Mouse (Mus musculus) heart, embryonic 11.5 days (tissue): ENCODE measurements at regions not wholly inside any gene's neighbourhood (a gene's known extent, or its start where the extent isn't known, plus 50 kb on each side); places are given as distances from the start of the nearest gene placed in this dataset.

Source experiments
- ATAC-seq: fragments of 200-750 bp; cut with Nextera tagmentation; replicated peaks from 2 replicates; pipeline ENCODE4 v1.8.0; 2017; ENCODE audit warnings: moderate library complexity; ENCODE audit not compliant: insufficient number of reproducible peaks, low FRiP score, low TSS enrichment
- H3K27ac ChIP-seq: fragments of 300-500 bp; sonication (generic); 2 replicates; pipeline ENCODE4 v1.5.1; 2014; ENCODE audit warnings: mild to moderate bottlenecking, low read depth, low read length
- H3K27me3 ChIP-seq: fragments of 300-500 bp; sonication (generic); 2 replicates; pipeline ENCODE4 v1.6.1; 2014; ENCODE audit warnings: mild to moderate bottlenecking, low read length, mixed read lengths; ENCODE audit not compliant: control insufficient read depth, insufficient read depth
- H3K36me3 ChIP-seq: fragments of 300-500 bp; sonication (generic); 2 replicates; pipeline ENCODE4 v1.6.1; 2014; ENCODE audit warnings: mild to moderate bottlenecking, low read length, moderate library complexity, mixed read lengths; ENCODE audit not compliant: control insufficient read depth, insufficient read depth
- H3K4me1 ChIP-seq: fragments of 300-500 bp; sonication (generic); 2 replicates; pipeline ENCODE4 v1.6.1; 2014; ENCODE audit warnings: low read length; ENCODE audit not compliant: control insufficient read depth, insufficient read depth
- H3K4me2 ChIP-seq: fragments of 300-500 bp; sonication (generic); 2 replicates; pipeline ENCODE4 v1.6.1; 2014; ENCODE audit warnings: mild to moderate bottlenecking, moderate library complexity
- H3K4me3 ChIP-seq: fragments of 300-500 bp; sonication (generic); 2 replicates; pipeline ENCODE4 v1.5.1; 2014; ENCODE audit warnings: low read depth, low read length
- H3K9ac ChIP-seq: fragments of 300-500 bp; sonication (generic); 2 replicates; pipeline ENCODE4 v1.6.1; 2014; ENCODE audit warnings: mild to moderate bottlenecking, low read depth, low read length, moderate library complexity
- H3K9me3 ChIP-seq: fragments of 300-500 bp; sonication (generic); replicated peaks from 2 replicates; pipeline ENCODE4 v1.6.1; 2016; ENCODE audit warnings: low read length; ENCODE audit not compliant: control insufficient read depth
- WGBS: fragments of 180-500 bp; shearing (Covaris S2); extraction: QIAGEN DNeasy Blood & Tissue Kit; methylation state at CpG from one replicate; pipeline ENCODE4 v1.1.7; 2014; ENCODE audit not compliant: insufficient replicate concordance; 5-methylcytosine and 5-hydroxymethylcytosine counted together

DNA sequence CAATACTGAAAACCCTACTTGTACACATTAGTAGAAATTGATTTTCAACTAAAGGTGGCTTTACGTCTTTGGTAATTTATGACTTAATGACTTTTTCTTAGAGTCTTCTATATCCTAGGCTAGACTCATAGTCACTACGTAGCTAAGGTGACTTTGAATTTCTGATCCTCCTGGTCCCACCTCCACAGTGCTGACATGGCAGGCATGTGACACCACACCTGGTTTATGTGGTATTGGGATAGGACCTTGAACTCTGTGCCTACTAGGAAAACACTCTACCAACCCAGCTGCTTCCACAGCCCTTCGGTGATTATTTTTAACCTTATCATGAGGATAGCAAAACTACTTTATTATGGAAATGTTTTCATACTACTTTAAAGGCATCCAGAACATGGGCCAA is 51.5 kb upstream of the D7Ertd443e start:
- ATAC-seq: no peak
- 87% methylated on average over 3 of the region's 3 CpGs for WGBS
- Histone ChIP-seq H3K9ac (no peak overlapping the region), H3K4me1 (no peaks in the 10 kb centered on the region), H3K36me3 (no peaks in the 10 kb centered on the region), H3K9me3 (no peaks in the 10 kb centered on the region), H3K4me3 (no peak overlapping the region), H3K4me2 (no peak overlapping the region), H3K27ac (no peak overlapping the region), H3K27me3 (no peaks in the 10 kb centered on the region)

DNA sequence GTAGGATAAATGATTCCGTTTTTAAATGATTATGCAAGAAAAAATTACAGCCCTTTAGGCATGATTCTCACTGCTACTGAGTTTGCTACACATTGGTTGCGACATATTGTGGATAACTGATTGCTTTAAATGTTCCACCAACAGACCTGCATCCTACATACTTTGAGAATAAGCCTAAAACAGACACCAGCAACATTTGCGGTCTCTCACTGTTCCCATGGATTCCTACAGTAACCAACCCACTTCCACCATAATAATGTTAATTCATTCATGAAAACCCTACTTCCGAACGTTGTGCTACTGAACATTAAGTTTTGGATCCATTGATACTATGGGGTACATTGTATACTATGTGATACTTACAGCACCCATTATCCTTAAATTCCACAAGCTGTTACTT is 53.8 kb upstream of the D7Ertd443e start:
- Histone ChIP-seq H3K4me3 (no peak overlapping the region), H3K4me2 (no peak overlapping the region), H3K27ac (no peak overlapping the region), H3K9me3 (no peaks in the 10 kb centered on the region), H3K27me3 (no peaks in the 10 kb centered on the region), H3K36me3 (no peaks in the 10 kb centered on the region), H3K4me1 (no peaks in the 10 kb centered on the region), H3K9ac (no peak overlapping the region)
- WGBS: 84% methylated on average over 5 of the region's 5 CpGs
- ATAC-seq: no peak

DNA sequence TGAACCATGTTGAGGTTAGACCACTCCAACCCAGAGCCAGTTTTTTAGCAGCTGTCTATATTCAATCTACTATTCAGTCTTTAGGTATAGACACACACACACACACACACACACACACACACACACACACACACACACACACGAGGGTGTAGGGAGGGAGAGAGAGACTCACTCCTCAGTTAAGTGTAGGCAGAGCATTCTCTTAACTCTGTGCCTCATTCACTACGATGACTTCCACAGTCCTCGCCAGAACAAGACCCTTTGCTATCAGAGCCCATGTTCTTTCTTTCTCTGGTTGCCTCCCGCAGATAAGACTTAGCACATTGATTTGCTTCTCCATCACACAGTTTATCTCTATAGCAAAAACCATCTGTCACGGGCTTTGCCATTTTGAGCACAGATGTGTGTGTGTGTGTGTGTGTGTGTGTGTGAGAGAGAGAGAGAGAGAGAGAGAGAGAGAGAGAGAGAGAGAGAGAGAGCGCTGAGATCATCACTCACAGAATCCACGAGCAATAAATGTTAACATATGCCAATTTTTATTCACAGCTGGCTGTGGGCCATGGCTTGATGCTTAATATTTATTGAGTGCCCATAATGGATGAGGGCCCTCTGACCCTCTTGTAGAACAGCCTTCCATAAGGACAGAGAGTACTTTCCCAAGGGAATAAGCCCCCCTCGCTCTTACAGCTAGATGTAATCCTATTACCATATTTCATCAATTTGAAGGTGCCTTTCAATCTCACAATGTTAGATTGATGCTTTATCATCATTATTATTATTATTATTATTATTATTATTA is 59.7 kb upstream of the D7Ertd443e start:
- Histone ChIP-seq H3K36me3 (no peaks in the 10 kb centered on the region), H3K27ac (no peak overlapping the region), H3K4me3 (no peak overlapping the region), H3K4me2 (no peak overlapping the region), H3K9ac (no peak overlapping the region), H3K9me3 (no peaks in the 10 kb centered on the region), H3K27me3 (no peaks in the 10 kb centered on the region), H3K4me1 (no peaks in the 10 kb centered on the region)
- 62% methylated on average over 7 of the region's 8 CpGs for WGBS
- ATAC-seq: no peak

DNA sequence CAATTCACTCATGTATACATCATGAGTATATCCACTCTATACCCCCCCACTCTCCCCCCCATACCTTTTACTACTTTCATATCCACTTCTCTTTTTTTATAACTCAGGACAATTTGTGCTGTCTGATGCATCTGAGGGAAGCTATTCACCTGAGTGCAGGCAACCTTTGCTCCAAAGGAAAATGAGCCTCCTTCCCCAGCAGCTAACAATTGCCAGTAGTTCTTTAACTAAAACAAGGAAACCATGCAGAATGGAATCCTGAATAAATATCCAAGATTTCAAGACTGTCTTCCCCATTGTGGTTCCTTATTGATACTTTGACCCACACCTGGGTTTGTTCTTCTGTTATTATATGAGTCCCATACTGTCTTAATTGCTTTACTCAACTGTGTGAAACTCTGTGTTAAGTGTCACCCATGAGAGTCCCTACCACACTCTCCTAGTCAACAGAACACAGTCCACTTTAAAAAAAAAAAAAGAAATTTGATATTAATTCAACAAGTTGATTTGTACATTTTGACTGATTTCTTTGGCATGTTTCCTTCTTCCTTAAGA is 62.3 kb upstream of the D7Ertd443e start:
- Histone ChIP-seq H3K4me3 (no peak overlapping the region), H3K9me3 (no peaks in the 10 kb centered on the region), H3K4me1 (no peaks in the 10 kb centered on the region), H3K27ac (no peak overlapping the region), H3K9ac (no peak overlapping the region), H3K4me2 (no peak overlapping the region), H3K36me3 (no peaks in the 10 kb centered on the region), H3K27me3 (no peaks in the 10 kb centered on the region)
- ATAC-seq: no peak

DNA sequence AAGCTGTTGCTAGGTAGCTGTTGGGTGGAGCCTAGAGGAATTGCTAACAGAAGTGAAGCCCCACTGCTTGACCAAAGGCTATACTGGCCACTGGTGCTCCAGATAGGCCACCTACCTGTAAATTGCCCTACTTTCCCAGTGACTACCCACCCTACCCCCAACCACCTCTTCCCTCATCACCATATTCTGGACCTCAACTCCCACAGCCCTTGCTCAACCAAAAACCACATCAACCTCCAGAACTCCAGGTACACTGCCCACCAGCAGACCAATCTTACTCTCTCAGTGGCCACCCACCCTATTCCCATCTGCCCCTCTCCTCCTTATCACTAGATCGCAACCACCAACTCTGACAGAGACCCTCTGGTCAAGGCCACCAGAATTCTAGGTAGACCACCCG is 63.4 kb upstream of the D7Ertd443e start:
- H3K9me3 ChIP-seq: 0 out of 2 replicates have a peak, but pooled peaks cover 3% of the 10 kb centered on the region
- no peak overlapping the region for H3K4me3 ChIP-seq
- H3K4me1 ChIP-seq: no peaks in the 10 kb centered on the region
- H3K9ac ChIP-seq: no peak overlapping the region
- H3K27me3 ChIP-seq: no peaks in the 10 kb centered on the region
- no peak overlapping the region for H3K27ac ChIP-seq
- H3K36me3 ChIP-seq: no peaks in the 10 kb centered on the region
- H3K4me2 ChIP-seq: no peak overlapping the region
- no peak for ATAC-seq
- 78% methylated on average over 2 of the region's 2 CpGs for WGBS

DNA sequence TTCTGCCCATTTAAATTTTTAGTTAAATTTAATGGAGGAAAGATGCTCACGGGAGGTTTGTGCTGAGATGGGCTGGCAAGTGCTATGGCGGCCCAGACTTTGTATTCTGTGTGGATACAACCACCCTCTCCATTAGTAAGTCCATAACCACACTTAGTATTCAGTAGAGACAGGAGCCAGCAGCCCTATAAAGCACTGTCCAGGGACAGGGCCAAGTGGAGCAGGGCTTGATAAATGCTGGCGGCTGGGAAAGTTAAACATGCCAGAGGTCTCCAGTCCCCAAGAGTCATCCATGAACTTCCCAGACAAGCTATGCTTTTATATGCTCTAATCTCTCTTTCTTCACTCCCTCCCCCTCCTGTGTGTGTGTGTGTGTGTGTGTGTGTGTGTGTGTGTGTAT is 77.2 kb upstream of the D7Ertd443e start:
- 68% methylated on average over 3 of the region's 3 CpGs for WGBS
- ATAC-seq: no peak
- H3K4me3 ChIP-seq: no peak overlapping the region

DNA sequence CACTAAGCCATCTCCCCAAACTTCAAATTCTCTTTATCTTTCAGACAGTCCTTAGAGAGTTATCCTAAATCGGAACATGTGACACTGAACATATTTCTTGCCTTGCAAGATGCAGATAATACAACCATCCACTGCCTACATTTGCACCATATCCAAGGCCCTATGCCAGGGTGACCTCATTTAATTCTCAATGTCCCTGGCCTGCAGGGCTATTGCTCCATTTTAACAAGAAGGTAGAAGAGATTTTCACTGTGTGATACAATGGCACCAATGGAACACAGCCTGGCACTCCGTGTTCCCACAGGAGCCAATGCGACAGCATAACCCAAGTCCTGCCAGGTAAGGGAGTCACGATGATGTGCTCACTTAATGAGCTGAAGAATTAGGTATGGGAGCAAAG is 77.9 kb upstream of the D7Ertd443e start:
- WGBS: 82% methylated on average over 4 of the region's 4 CpGs
- no peak overlapping the region for H3K9ac ChIP-seq
- H3K36me3 ChIP-seq: no peaks in the 10 kb centered on the region
- ATAC-seq: no peak
- H3K27ac ChIP-seq: no peak overlapping the region
- H3K4me2 ChIP-seq: no peak overlapping the region
- H3K27me3 ChIP-seq: no peaks in the 10 kb centered on the region
- no peaks in the 10 kb centered on the region for H3K9me3 ChIP-seq
- no peak overlapping the region for H3K4me3 ChIP-seq
- no peaks in the 10 kb centered on the region for H3K4me1 ChIP-seq

More for the DNA sequence above, 77.2 kb upstream of the D7Ertd443e start:
- Histone ChIP-seq H3K9me3 (no peaks in the 10 kb centered on the region), H3K4me1 (no peaks in the 10 kb centered on the region), H3K27me3 (no peaks in the 10 kb centered on the region), H3K36me3 (no peaks in the 10 kb centered on the region), H3K27ac (no peak overlapping the region), H3K4me2 (no peak overlapping the region), H3K9ac (no peak overlapping the region)

DNA sequence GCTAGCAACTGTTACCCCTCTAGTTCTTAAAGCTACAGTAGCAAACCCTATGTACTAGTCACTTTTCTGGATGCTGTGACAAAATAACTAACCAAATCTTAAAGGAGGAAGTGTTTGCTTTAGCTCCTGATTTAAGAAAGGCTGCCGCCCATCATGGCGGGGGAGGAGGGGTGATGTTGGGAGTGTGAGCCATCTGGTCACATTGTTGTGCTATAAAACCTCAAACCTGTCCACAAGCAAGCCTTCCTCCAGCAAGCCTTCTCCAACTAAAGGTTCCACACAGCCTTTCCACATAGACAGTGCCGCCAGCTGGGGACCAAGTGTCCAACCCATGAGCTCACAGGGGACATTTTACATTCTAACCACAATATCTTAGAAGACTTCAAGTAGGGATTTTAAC is 81.8 kb upstream of the D7Ertd443e start:
- ATAC-seq: no peak
- Histone ChIP-seq H3K4me3 (no peak overlapping the region), H3K36me3 (no peaks in the 10 kb centered on the region), H3K4me2 (no peak overlapping the region), H3K9me3 (no peaks in the 10 kb centered on the region), H3K4me1 (no peaks in the 10 kb centered on the region), H3K27me3 (no peaks in the 10 kb centered on the region), H3K27ac (no peak overlapping the region), H3K9ac (no peak overlapping the region)
- 81% methylated on average over 3 of the region's 3 CpGs for WGBS

DNA sequence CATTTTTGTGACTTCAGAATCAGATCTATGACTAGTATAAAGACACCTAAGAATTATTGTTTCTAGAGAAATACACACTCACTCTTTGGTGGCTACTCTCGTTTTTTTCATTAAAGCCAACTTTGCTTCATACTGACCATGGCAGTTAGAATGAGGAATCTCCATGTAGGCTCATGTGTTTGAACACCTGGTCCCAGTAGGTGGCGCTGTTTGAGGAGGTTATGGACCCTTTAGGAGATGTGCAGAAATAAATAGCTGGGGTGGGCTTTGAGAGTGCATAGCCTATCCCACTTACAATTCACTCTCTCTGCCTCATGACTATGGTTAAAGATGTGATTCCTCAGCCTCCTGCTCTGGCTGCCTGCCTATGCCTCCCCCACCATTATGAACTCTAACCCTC is 85.8 kb upstream of the D7Ertd443e start:
- Histone ChIP-seq H3K4me1 (no peaks in the 10 kb centered on the region), H3K9me3 (no peaks in the 10 kb centered on the region), H3K27ac (no peak overlapping the region), H3K36me3 (no peaks in the 10 kb centered on the region), H3K4me3 (no peak overlapping the region), H3K4me2 (no peak overlapping the region), H3K9ac (no peak overlapping the region), H3K27me3 (no peaks in the 10 kb centered on the region)
- 18% methylated on average over 2 of the region's 2 CpGs for WGBS
- ATAC-seq: no peak
